Mouse (Mus musculus): Measurements from ENCODE around the gene Aasdh.

DNA sequence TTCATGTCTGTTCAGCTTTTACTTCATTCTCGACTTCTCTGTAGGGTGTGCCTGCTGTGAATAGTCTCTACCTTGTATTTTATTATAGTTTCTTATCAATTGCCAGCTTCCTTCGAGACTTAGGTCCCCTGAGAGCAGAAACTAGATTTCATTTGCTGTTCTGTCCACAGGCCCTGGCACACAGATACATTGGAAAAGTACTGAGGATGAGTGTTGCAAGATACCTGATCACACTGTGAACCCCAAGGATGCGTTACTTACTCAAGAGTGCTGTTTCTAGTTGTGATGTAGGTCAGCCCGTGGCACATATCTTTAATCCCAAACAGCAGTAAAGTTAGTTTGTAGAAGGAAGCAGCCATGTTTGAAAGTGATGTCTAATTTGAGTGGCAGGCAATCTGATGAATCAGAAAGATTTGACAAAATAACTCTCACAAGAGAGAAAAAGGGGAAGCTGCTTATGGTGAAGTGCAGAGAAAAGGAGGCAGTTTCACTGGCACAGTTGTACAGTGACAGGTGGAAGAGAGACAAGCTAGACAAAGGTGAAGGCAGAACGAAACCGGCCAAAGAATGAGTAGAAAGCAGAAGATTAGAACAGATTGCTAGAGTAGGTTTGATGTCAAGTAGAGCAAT lies 49.1 kb upstream of the Aasdh start:
- TF ChIP-seq EP300 (IDR thresholded peaks at IDR 0.05; ENCODE audit: low read depth) (no peak), CTCF (IDR thresholded peaks at IDR 0.05; ENCODE audit: low read depth) (no peak)

All from heart, postnatal 0 days (tissue).